In genomic region chr9:56200200-56200599, GRCm38 (mm10) we compare ENCODE assay signal across 12 mouse cellular contexts. TPM values are rescaled to one million over a fixed set of nuclear protein-coding genes. Genes with fewer than 3 reads are reported as not detected.
DNase-seq lines count a peak whose midpoint lies in the region; ATAC-seq and TF ChIP-seq lines count a peak whose summit lies in the region.
"Had no signal": no experiment of that assay in that cellular context is flagged by ENCODE, and none has a peak within 500 bp of the region (broad histone marks: within the 10 kb centered on the region; RNA-seq: fewer than 3 reads in every experiment).

No protein-coding gene starts in this region.

- peaks cover 19% of the 10 kb centered on the region for H3K4me1 ChIP-seq in kidney, embryonic 16.5 days (ENCODE audit: insufficient read depth, low read length)
- H3K4me1 ChIP-seq in lung, postnatal 0 days (ENCODE audit: insufficient read depth, low read depth, low read length): no peaks in the 10 kb centered on the region

- TF ChIP-seq EP300 in lung, postnatal 0 days (IDR thresholded peaks at IDR 0.05): no peak

- no peaks in the 10 kb centered on the region for H3K36me3 ChIP-seq in kidney, embryonic 16.5 days (ENCODE audit: insufficient read depth, low read length)
- H3K36me3 ChIP-seq in lung, postnatal 0 days (ENCODE audit: insufficient read depth, low read length): no peaks in the 10 kb centered on the region; the same call in 1 of the 2 replicates
- H3K36me3 ChIP-seq: hindbrain, embryonic 13.5 days had no signal

- DNase-seq in heart, adult 11 months: peak; percentile 78
- DNase-seq in heart, adult 8-10 months (ENCODE audit: low spot score): no peak
- no peak for DNase-seq in kidney, adult 18-20 months
- DNase-seq in lung, postnatal 0 days (ENCODE audit: low spot score): no peak
- DNase-seq in lung, postnatal 14 days: no peak
- DNase-seq in thymus, postnatal 25 days: no peak

- TF ChIP-seq CTCF in lung, postnatal 0 days (IDR thresholded peaks at IDR 0.05): no peak

- H3K27me3 ChIP-seq in kidney, embryonic 16.5 days (ENCODE audit: insufficient read depth, low read length): no peaks in the 10 kb centered on the region
- H3K27me3 ChIP-seq in lung, postnatal 0 days (replicated peaks; ENCODE audit: insufficient read depth, low read length): no peaks in the 10 kb centered on the region
- H3K27me3 ChIP-seq: hindbrain, embryonic 13.5 days had no signal

- peak; percentile 58 for ATAC-seq in kidney, embryonic 16.5 days (ENCODE audit: low FRiP score, low TSS enrichment)
- ATAC-seq in lung, postnatal 0 days: peak; percentile 39; the same call in 1 of the 2 replicates
- ATAC-seq in megakaryocyte progenitor cell, adult 5-6 weeks (replicated peaks; ENCODE audit: poor library complexity): 0 out of 2 replicates have a peak, but pooled peaks have one; percentile 38

- no peak overlapping the region for H3K27ac ChIP-seq in kidney, embryonic 16.5 days (ENCODE audit: low read length)
- no peak overlapping the region for H3K27ac ChIP-seq in lung, postnatal 0 days (ENCODE audit: low read length)
- H3K27ac ChIP-seq: forebrain, embryonic 13.5 days; heart, embryonic 10.5 days; hindbrain, embryonic 13.5 days had no signal

- no peak overlapping the region for H3K4me2 ChIP-seq in kidney, embryonic 16.5 days (replicated peaks; ENCODE audit: low read depth, low read length)
- H3K4me2 ChIP-seq in lung, postnatal 0 days (replicated peaks; ENCODE audit: low read depth, low read length): no peak overlapping the region
- H3K4me2 ChIP-seq: forebrain, embryonic 13.5 days; hindbrain, embryonic 13.5 days had no signal

- no peak overlapping the region for H3K9ac ChIP-seq in kidney, embryonic 16.5 days (replicated peaks; ENCODE audit: low read length)
- H3K9ac ChIP-seq in lung, postnatal 0 days (replicated peaks; ENCODE audit: low read depth): no peak overlapping the region
- H3K9ac ChIP-seq: forebrain, embryonic 13.5 days; forebrain, postnatal 0 days; hindbrain, embryonic 13.5 days had no signal

- WGBS in kidney, embryonic 16.5 days: 52% methylated on average over 2 of the region's 2 CpGs
- WGBS in lung, postnatal 0 days: 41% methylated on average over 2 of the region's 2 CpGs

- no peaks in the 10 kb centered on the region for H3K9me3 ChIP-seq in kidney, embryonic 16.5 days (ENCODE audit: low read length)
- no peaks in the 10 kb centered on the region for H3K9me3 ChIP-seq in lung, postnatal 0 days (ENCODE audit: low read length)
- H3K9me3 ChIP-seq: forebrain, embryonic 13.5 days; heart, embryonic 10.5 days; hindbrain, embryonic 13.5 days had no signal

- no peak overlapping the region for H3K4me3 ChIP-seq in kidney, embryonic 16.5 days (ENCODE audit: low read length)
- no peak overlapping the region for H3K4me3 ChIP-seq in lung, postnatal 0 days (ENCODE audit: low read depth, low read length)
- H3K4me3 ChIP-seq: forebrain, embryonic 13.5 days; heart, embryonic 10.5 days; hindbrain, embryonic 13.5 days had no signal

RNA-seq across cellular contexts. Expression of gene Tspan3, which starts 34.9 kb away (rescaled TPM):
- total RNA-seq in heart, adult 8-10 months (2022): 100 to 1,000 TPM; 189 to 223 (median 201) TPM
- polyA plus RNA-seq in kidney, embryonic 16.5 days (2015; fragmentation: Nextera tagmentation; extraction: Ambion mirVana): 537 and 577 TPM in 2 replicates
- polyA plus RNA-seq in lung, postnatal 0 days (2015; fragmentation: Nextera tagmentation; extraction: Ambion mirVana): 177 and 190 TPM in 2 replicates
- 54.4 and 56.4 TPM in 2 replicates for total RNA-seq in megakaryocyte progenitor cell, adult 5-6 weeks (2015)
- total RNA-seq in megakaryocyte progenitor cell, adult 5-6 weeks (2017): 37.2 and 37.6 TPM in 2 replicates
